Mouse (Mus musculus) ovary, adult 10 weeks (tissue): Measurements from ENCODE around the gene Ptpn9. TPM values are rescaled to one million over a fixed set of nuclear protein-coding genes. Genes with fewer than 3 reads are reported as not detected.

Experiments
- polyA plus RNA-seq: library from polyadenylated mRNA; stranded (reverse); fragments of 350-450 nt; fragmentation: Illumina TruSeq; extraction: RNeasy Lipid Tissue Mini Kit (QIAGEN cat#74804); gene quantifications from one replicate; pipeline ENCODE4 v1.2.3, GENCODE M21; 2014

Ptpn9 gene
- 39.4 TPM for polyA plus RNA-seq

GRCm38 (mm10) chr9:56994286-56995197 is at the start of gene Ptpn9:
Gene Ptpn9 (plus strand): TSS chr9:56994923.

GRCm38 (mm10) chr9:56950414-56951400 is 44.0 kb upstream of the Ptpn9 start, which contains the start of gene Snupn:
Gene Snupn (plus strand): TSS chr9:56950878.

GRCm38 (mm10) chr9:57071801-57072351 is 77.2 kb downstream of the Ptpn9 start, which contains the start of gene Sin3a:
Gene Sin3a (plus strand): TSS chr9:57072040.

Other genes with a start within 250 kb of the Ptpn9 start
- gene Lingo1, start 198.5 kb upstream of the Ptpn9 start, polyA plus RNA-seq: not detected
- gene Odf3l1, start 130.2 kb upstream of the Ptpn9 start, polyA plus RNA-seq: not detected
- gene Cspg4, start 129.9 kb upstream of the Ptpn9 start, polyA plus RNA-seq: 0.31 TPM
- gene Snx33, start 66.6 kb upstream of the Ptpn9 start, polyA plus RNA-seq: 5.0 TPM
- 58.6 TPM for gene Imp3, start 57.4 kb upstream of the Ptpn9 start, polyA plus RNA-seq
- gene Snupn, start 44.0 kb upstream of the Ptpn9 start, polyA plus RNA-seq: 15.1 TPM
- gene Sin3a, start 77.1 kb downstream of the Ptpn9 start, polyA plus RNA-seq: 58.1 TPM
- 8.5 TPM for gene Man2c1, start 135.8 kb downstream of the Ptpn9 start, polyA plus RNA-seq
- 0.63 TPM for gene Neil1, start 153.4 kb downstream of the Ptpn9 start, polyA plus RNA-seq
- 6.1 TPM for gene Commd4, start 163.4 kb downstream of the Ptpn9 start, polyA plus RNA-seq
- gene Trcg1, start 241.6 kb downstream of the Ptpn9 start, polyA plus RNA-seq: not detected